Mouse (Mus musculus): ENCODE data around the gene Olfr111.

- TF ChIP-seq CTCF (IDR thresholded peaks at IDR 0.05; ENCODE audit: insufficient read depth, low read length), result no peak
- no peak for TF ChIP-seq POLR2A (IDR thresholded peaks at IDR 0.05; ENCODE audit: borderline replicate concordance, extremely low read depth, low read depth, low read length)
Measured at GRCm38 (mm10) chr17:37558913-37559615, 51.2 kb downstream of the Olfr111 start.
